Mouse (Mus musculus): ENCODE measurements at regions not wholly inside any gene's neighbourhood (a gene's known extent, or its start where the extent isn't known, plus 50 kb on each side); places are given as distances from the start of the nearest gene placed in this dataset.

DNA sequence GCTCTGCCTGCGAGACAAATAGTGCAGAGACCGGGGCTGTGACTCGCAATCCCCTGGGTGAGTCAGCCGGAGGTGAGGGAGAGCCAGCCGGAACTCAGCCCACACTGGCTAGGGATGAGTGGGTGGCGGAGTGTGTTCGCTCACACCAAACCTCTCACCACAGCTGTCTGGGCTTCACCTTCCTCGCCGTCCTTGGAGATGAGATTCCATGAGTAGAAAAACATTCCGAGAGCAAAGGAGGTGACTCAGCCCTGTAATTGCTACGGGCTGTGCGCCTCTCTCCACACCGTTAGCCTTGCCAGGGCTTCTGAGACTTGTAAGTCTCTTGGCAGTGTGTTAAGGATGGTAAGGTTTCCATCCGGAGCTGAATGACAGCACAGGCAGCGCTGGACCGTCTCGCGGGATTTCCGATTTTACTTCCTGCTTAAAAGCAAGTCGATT is 60.7 kb upstream of the Ank start:
- DNase-seq (ENCODE audit: low spot score) = no peak

- DNase-seq (ENCODE audit: low spot score) = no peak
Observed at GRCm38 (mm10) chr15:27409856-27410255, 56.6 kb upstream of the Ank start.

- no peak for DNase-seq (ENCODE audit: low spot score)
Observed at GRCm38 (mm10) chr15:27412304-27412703, 54.2 kb upstream of the Ank start.

DNA sequence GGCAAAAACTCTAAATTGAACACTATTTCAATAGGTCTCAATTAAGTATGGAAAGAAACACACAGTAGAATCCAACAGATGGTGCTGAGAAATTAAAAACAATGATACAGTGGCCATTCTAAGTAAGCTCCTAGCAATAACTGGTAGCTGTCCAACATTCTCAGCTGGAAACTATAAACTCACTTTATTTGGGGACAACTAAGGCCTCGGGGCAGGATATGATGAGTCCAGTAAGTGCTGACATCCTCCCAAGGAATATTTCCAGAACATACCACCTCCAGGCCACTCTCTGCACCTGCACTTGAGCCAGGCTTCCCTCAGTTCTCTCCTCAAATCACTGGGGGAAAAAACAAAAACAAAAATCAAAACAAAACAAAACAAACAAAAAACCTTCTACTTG is 53.7 kb upstream of the Ank start:
- DNase-seq (ENCODE audit: low spot score) = no peak

GRCm38 (mm10) chr15:27413486-27413885 is 53.0 kb upstream of the Ank start:
- peak; percentile 61 for DNase-seq (ENCODE audit: low spot score)

DNA sequence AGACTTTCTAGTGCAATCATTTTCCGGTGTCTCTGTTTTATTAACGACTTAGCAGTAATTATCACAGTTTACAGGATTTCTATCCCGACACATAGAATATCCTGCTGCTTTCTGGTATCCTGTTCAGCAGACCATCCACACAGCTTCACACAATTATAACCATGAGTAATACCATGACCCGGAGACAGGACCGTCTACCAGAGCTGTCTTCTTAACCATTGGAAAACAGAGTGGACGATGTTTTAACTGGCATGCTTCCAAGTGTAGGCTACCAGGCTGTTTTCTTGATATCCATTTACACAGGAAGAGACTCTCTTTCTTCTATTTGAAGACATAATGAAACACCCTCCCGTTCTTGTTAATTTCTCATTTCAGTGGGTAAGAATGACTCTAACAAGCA is 51.7 kb upstream of the Ank start:
- DNase-seq (ENCODE audit: low spot score) = no peak

Data from layer of hippocampus, adult 11-12 months (tissue).